In genomic region chr2:168105271-168105670, GRCm38 (mm10) we compare ENCODE assay signal across 14 mouse cellular contexts. TPM values are rescaled to one million over a fixed set of nuclear protein-coding genes. Genes with fewer than 3 reads are reported as not detected.
DNase-seq lines count a peak whose midpoint lies in the region; ATAC-seq and TF ChIP-seq lines count a peak whose summit lies in the region.
"Had no signal": no experiment of that assay in that cellular context is flagged by ENCODE, and none has a peak within 500 bp of the region (broad histone marks: within the 10 kb centered on the region; RNA-seq: fewer than 3 reads in every experiment).

No protein-coding gene starts in this region.

- H3K27me3 ChIP-seq in liver, adult 2 months (ENCODE audit: control insufficient read depth, insufficient read depth, low read length), result no peaks in the 10 kb centered on the region
- no peaks in the 10 kb centered on the region for H3K27me3 ChIP-seq in intestine, postnatal 0 days (replicated peaks; ENCODE audit: control insufficient read depth, insufficient read depth, low read length)
- no peaks in the 10 kb centered on the region for H3K27me3 ChIP-seq in stomach, embryonic 14.5 days (ENCODE audit: control insufficient read depth, insufficient read depth, low read length)

- no peak for TF ChIP-seq POLR2A in liver, adult 2 months (IDR thresholded peaks at IDR 0.05; ENCODE audit: extremely low read depth, insufficient read depth, low read length)

- H3K4me2 ChIP-seq in intestine, postnatal 0 days (replicated peaks; ENCODE audit: low read depth), result peak overlapping the region; percentile 31
- H3K4me2 ChIP-seq in stomach, embryonic 14.5 days (replicated peaks; ENCODE audit: low read depth, low read length), result no peak overlapping the region

- H3K4me1 ChIP-seq in liver, adult 2 months (ENCODE audit: control insufficient read depth, insufficient read depth, low read length), result peaks cover 10% of the 10 kb centered on the region; the same call in 1 of the 2 replicates
- no peaks in the 10 kb centered on the region for H3K4me1 ChIP-seq in intestine, postnatal 0 days (replicated peaks; ENCODE audit: control insufficient read depth, insufficient read depth, low read length)
- peaks cover 9% of the 10 kb centered on the region for H3K4me1 ChIP-seq in stomach, embryonic 14.5 days (ENCODE audit: control insufficient read depth, insufficient read depth, low read length)

- peak overlapping the region; percentile 92 for H3K27ac ChIP-seq in liver, adult 2 months (replicated peaks; ENCODE audit: insufficient read depth, low read depth, low read length)
- peak overlapping the region; percentile 82 for H3K27ac ChIP-seq in intestine, postnatal 0 days (ENCODE audit: low read depth, low read length)
- H3K27ac ChIP-seq in stomach, embryonic 14.5 days (ENCODE audit: low read length), result peak overlapping the region; percentile 56
- H3K27ac ChIP-seq: hindbrain, embryonic 10.5 days; midbrain, embryonic 10.5 days had no signal

- peak; percentile 100 for DNase-seq in liver, adult 2 months (ENCODE audit: extremely low read depth, low read depth, low spot score)
- DNase-seq in liver, result no peak
- peak; percentile 72 to 78 for DNase-seq in kidney, postnatal 36 days
- no peak for DNase-seq in heart, postnatal 4 days
- DNase-seq in c-Kit-positive CD71-positive TER-119-positive erythroid progenitor cells, embryonic 14.5 days (ENCODE audit: low spot score), result no peak
- DNase-seq in layer of hippocampus, postnatal 25 days (ENCODE audit: extremely low spot score in 1 of 2, low spot score in 1 of 2), result no peak
- DNase-seq: B cell, adult 2 months; cerebellum, adult 11 months; cerebellum, postnatal 36 days had no signal

- 21% methylated on average over 8 of the region's 8 CpGs for WGBS in liver, adult 2 months
- 29% methylated on average over 8 of the region's 8 CpGs for WGBS in intestine, postnatal 0 days
- WGBS in stomach, embryonic 14.5 days, result 55% methylated on average over 8 of the region's 8 CpGs

- ATAC-seq in intestine, postnatal 0 days, result peak; percentile 62
- 0 out of 2 replicates have a peak, but pooled peaks have one; percentile 12 for ATAC-seq in stomach, embryonic 14.5 days (ENCODE audit: insufficient number of reproducible peaks, insufficient read depth, low FRiP score, low read depth)
- ATAC-seq: inflammation-experienced regulatory T-cells, adult 6 months had no signal

- H3K36me3 ChIP-seq in liver, adult 2 months (ENCODE audit: control insufficient read depth, insufficient read depth, low read length), result no peaks in the 10 kb centered on the region
- 0 out of 2 replicates have a peak, but pooled peaks cover under 1% of the 10 kb centered on the region for H3K36me3 ChIP-seq in intestine, postnatal 0 days (ENCODE audit: control insufficient read depth, insufficient read depth)
- H3K36me3 ChIP-seq in stomach, embryonic 14.5 days (ENCODE audit: control insufficient read depth, insufficient read depth, low read length), result no peaks in the 10 kb centered on the region

- H3K9ac ChIP-seq in liver, adult 2 months (ENCODE audit: low read depth, low read length), result no peak overlapping the region
- H3K9ac ChIP-seq in intestine, postnatal 0 days (ENCODE audit: low read depth, low read length), result no peak overlapping the region
- no peak overlapping the region for H3K9ac ChIP-seq in stomach, embryonic 14.5 days (replicated peaks; ENCODE audit: low read depth, low read length)

- H3K79me2 ChIP-seq in liver, adult 2 months (ENCODE audit: control insufficient read depth, insufficient read depth, low read length), result no peaks in the 10 kb centered on the region

- no peak for TF ChIP-seq CTCF in liver, adult 2 months (IDR thresholded peaks at IDR 0.05; ENCODE audit: low read depth, low read length)
- no peak for TF ChIP-seq CTCF in intestine, postnatal 0 days (IDR thresholded peaks at IDR 0.05; ENCODE audit: low read depth)

- no peak overlapping the region for H3K4me3 ChIP-seq in liver, adult 2 months (ENCODE audit: insufficient read depth, low read depth, low read length)
- no peak overlapping the region for H3K4me3 ChIP-seq in intestine, postnatal 0 days (ENCODE audit: low read depth, low read length)
- no peak overlapping the region for H3K4me3 ChIP-seq in stomach, embryonic 14.5 days (ENCODE audit: low read depth, low read length)
- H3K4me3 ChIP-seq: hindbrain, embryonic 10.5 days; midbrain, embryonic 10.5 days had no signal

- no peaks in the 10 kb centered on the region for H3K9me3 ChIP-seq in intestine, postnatal 0 days (ENCODE audit: control insufficient read depth)
- H3K9me3 ChIP-seq in stomach, embryonic 14.5 days (ENCODE audit: control insufficient read depth, low read depth, low read length), result no peaks in the 10 kb centered on the region
- H3K9me3 ChIP-seq: hindbrain, embryonic 10.5 days; midbrain, embryonic 10.5 days had no signal

RNA-seq across cellular contexts. Expression of gene Pard6b, which starts 24.5 kb away (rescaled TPM):
- total RNA-seq in liver, adult 2 months (2014; rRNA removed), result 1.7 and 3.4 TPM in 2 replicates
- polyA plus RNA-seq in liver, adult 2 months (2012; rRNA removed), result 5.3 and 5.9 TPM in 2 replicates
- 13.8 and 17.3 TPM in 2 replicates for polyA plus RNA-seq in intestine, postnatal 0 days (2015; fragmentation: Nextera tagmentation; extraction: Ambion mirVana)
- polyA plus RNA-seq in stomach, embryonic 14.5 days (2014; fragmentation: Nextera tagmentation; extraction: Ambion mirVana), result 12.3 and 13.2 TPM in 2 replicates
- 1 to 10 TPM; 4.0 to 4.5 TPM for total RNA-seq in heart, postnatal 4 days (2021)
- total RNA-seq in layer of hippocampus, postnatal 25 days (2021), result 1 to 10 TPM; 4.2 TPM

Comparison
In these comparisons a context has a peak if more than half of its experiments do, and no peak if none do; other contexts are left out.
1. DNase-seq: peak in liver, adult 2 months (single experiment) and kidney, postnatal 36 days (2 of 2); none in liver (single experiment), heart, postnatal 4 days (single experiment), c-Kit-positive CD71-positive TER-119-positive erythroid progenitor cells, embryonic 14.5 days (single experiment) and layer of hippocampus, postnatal 25 days (0 of 2).
2. Peak in every context shown above with its lines, with median percentiles within 50 percentile points of each other: H3K27ac ChIP-seq.